Mouse (Mus musculus) neural tube, embryonic 11.5 days (tissue): ENCODE measurements around the gene Dnaja3. TPM values are rescaled to one million over a fixed set of nuclear protein-coding genes. Genes with fewer than 3 reads are reported as not detected.

Experiments used
- ATAC-seq: fragments of 200-750 bp; cut with Nextera tagmentation; 2 replicates; pipeline ENCODE4 v1.8.0; 2017; ENCODE audit warnings: moderate number of reproducible peaks, mild to moderate bottlenecking, moderate TSS enrichment, moderate library complexity; ENCODE audit not compliant: insufficient read depth, low FRiP score, low TSS enrichment
- DNase-seq: peaks from one replicate; pipeline ENCODE4 v3.0.0-alpha.2; 2015; ENCODE audit warnings: low spot score
- H3K27ac ChIP-seq: fragments of 300-500 bp; sonication (generic); 2 replicates; pipeline ENCODE4 v1.5.1; 2014; ENCODE audit warnings: low read depth, mild to moderate bottlenecking, low read length
- H3K27me3 ChIP-seq: fragments of 300-500 bp; sonication (generic); 2 replicates; pipeline ENCODE4 v1.6.1; 2014; ENCODE audit warnings: mild to moderate bottlenecking, low read length, mixed read lengths; ENCODE audit not compliant: control insufficient read depth, insufficient read depth
- H3K36me3 ChIP-seq: fragments of 300-500 bp; sonication (generic); 2 replicates; pipeline ENCODE4 v1.6.1; 2014; ENCODE audit warnings: mild to moderate bottlenecking, low read length, moderate library complexity, mixed read lengths; ENCODE audit not compliant: control insufficient read depth, insufficient read depth
- H3K4me1 ChIP-seq: fragments of 300-500 bp; sonication (generic); 2 replicates; pipeline ENCODE4 v1.6.1; 2014; ENCODE audit warnings: low read length, mixed read lengths; ENCODE audit not compliant: control insufficient read depth, insufficient read depth
- H3K4me2 ChIP-seq: fragments of 300-500 bp; sonication (generic); 2 replicates; pipeline ENCODE4 v1.6.1; 2014; ENCODE audit warnings: low read depth, mild to moderate bottlenecking, moderate library complexity
- H3K4me3 ChIP-seq: fragments of 300-500 bp; sonication (generic); 2 replicates; pipeline ENCODE4 v1.5.1; 2014; ENCODE audit warnings: low read depth, low read length
- H3K9ac ChIP-seq: fragments of 300-500 bp; sonication (generic); 2 replicates; pipeline ENCODE4 v1.6.1; 2014; ENCODE audit warnings: mild to moderate bottlenecking, low read length
- H3K9me3 ChIP-seq: fragments of 300-500 bp; sonication (generic); 2 replicates; pipeline ENCODE4 v1.6.1; 2016; ENCODE audit warnings: low read length; ENCODE audit not compliant: control insufficient read depth
- WGBS: fragments of 180-500 bp; shearing (Covaris S2); extraction: QIAGEN DNeasy Blood & Tissue Kit; methylation state at CpG from one replicate; pipeline ENCODE4 v1.1.7; 2014; 5-methylcytosine and 5-hydroxymethylcytosine counted together
- polyA plus RNA-seq: library from polyadenylated mRNA; unstranded; fragments of >200 nt; fragmentation: Nextera tagmentation; extraction: Ambion mirVana; gene quantifications from 2 replicates; pipeline ENCODE4 v1.2.1, GENCODE M21; 2014

Dnaja3 gene
- polyA plus RNA-seq, 1 experiment from 2014 or later = 54.2 TPM

DNA sequence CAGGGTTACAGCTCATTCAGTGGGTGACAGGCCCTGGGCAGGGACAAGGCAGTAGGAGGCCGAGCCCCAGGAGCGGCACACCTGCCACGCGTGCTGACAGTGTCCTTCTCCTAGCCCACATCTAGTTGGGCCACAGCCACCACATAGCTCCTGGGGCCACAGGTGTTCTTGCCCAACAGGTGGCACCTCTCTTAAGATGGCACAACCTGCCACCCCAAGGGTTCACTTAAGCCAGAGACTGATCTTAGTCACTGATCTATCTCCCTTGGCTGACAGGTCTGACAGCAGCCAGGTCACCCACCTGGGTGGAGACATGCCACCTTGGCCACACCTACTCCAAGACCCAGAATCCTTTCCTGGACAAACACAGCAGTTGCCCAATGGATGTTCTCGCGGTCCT lies 3.1 kb downstream of the Dnaja3 start:
- peaks cover 27% of the 10 kb centered on the region for H3K4me1 ChIP-seq
- no peak for ATAC-seq
- H3K4me2 ChIP-seq = no peak overlapping the region

DNA sequence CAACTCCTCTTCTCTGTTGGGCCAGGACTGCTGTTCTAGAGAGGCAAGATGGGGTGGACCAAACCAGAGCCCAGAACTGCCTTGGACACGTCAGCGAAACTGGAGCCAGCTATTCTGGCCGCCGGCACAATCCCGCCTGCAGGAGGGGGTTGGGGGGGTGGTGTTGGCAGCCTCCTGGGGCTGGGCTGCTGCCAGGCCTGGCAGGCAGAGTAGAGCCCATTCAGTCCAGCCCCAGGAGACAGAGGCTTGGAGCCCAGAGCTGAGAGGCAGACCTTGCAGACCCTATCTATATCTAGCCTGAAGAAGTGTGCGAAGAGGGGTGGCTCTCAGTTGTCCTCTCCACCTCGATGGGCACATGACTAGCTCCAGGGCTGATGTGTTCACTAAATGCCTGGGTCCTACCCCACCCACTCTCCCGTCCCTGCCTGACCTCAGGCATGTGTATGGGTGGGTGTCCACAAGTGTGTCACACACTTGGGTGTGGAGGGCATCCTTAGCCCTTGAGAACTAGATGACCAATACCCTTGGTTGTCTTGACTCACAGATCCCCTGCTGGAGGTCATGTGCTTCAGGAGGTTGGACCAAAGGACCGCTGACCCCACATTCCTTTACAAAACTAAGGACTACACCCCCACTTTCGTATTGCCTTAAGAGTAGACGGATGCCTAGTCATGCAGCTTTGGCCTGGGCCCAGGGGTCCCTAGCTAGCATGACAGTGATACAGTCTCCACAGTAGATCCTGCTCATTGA lies 4.1 kb downstream of the Dnaja3 start:
- 79% methylated on average over 11 of the region's 11 CpGs for WGBS
- 0 out of 2 replicates have a peak, but pooled peaks cover 4% of the 10 kb centered on the region for H3K36me3 ChIP-seq
- H3K9ac ChIP-seq = no peak overlapping the region
- peaks cover 27% of the 10 kb centered on the region for H3K4me1 ChIP-seq
- no peaks in the 10 kb centered on the region for H3K27me3 ChIP-seq
- no peak overlapping the region for H3K4me2 ChIP-seq
- H3K4me3 ChIP-seq = no peak overlapping the region
- DNase-seq (no peak), ATAC-seq (no peak)
- no peaks in the 10 kb centered on the region for H3K9me3 ChIP-seq
- no peak overlapping the region for H3K27ac ChIP-seq

More for the DNA sequence above, 3.1 kb downstream of the Dnaja3 start:
- WGBS = 81% methylated on average over 6 of the region's 6 CpGs
- DNase-seq = no peak
- Histone ChIP-seq H3K27ac (no peak overlapping the region), H3K4me3 (no peak overlapping the region), H3K27me3 (no peaks in the 10 kb centered on the region), H3K36me3 (0 out of 2 replicates have a peak, but pooled peaks cover 4% of the 10 kb centered on the region), H3K9me3 (no peaks in the 10 kb centered on the region), H3K9ac (no peak overlapping the region)

DNA sequence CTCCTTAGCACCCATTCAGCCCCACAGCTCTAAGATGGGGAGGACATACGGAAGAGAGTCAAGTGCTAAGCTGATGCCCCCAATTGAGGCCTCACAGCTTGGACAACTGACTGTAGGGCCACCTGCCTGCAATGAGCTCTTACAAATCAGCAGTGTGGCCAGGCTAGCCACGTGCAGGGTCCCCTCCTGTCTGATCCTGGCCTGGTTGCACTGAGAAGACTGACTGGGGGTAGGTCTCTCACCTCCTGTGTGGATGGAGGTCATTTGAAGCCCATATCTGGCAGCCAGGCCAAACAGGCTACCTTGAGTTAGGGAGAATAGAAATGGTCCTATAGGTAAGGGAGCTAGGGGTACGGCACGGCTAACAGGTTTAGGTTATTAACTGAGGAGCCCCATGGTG lies 6.1 kb downstream of the Dnaja3 start:
- H3K27me3 ChIP-seq = no peaks in the 10 kb centered on the region
- no peak overlapping the region for H3K4me2 ChIP-seq
- 80% methylated on average over 4 of the region's 4 CpGs for WGBS
- ATAC-seq (no peak), DNase-seq (no peak)
- H3K9me3 ChIP-seq = no peaks in the 10 kb centered on the region
- peaks cover 18% of the 10 kb centered on the region for H3K4me1 ChIP-seq
- no peak overlapping the region for H3K9ac ChIP-seq
- no peak overlapping the region for H3K4me3 ChIP-seq
- H3K36me3 ChIP-seq = peaks cover 9% of the 10 kb centered on the region; the same call in 1 of the 2 replicates
- no peak overlapping the region for H3K27ac ChIP-seq

DNA sequence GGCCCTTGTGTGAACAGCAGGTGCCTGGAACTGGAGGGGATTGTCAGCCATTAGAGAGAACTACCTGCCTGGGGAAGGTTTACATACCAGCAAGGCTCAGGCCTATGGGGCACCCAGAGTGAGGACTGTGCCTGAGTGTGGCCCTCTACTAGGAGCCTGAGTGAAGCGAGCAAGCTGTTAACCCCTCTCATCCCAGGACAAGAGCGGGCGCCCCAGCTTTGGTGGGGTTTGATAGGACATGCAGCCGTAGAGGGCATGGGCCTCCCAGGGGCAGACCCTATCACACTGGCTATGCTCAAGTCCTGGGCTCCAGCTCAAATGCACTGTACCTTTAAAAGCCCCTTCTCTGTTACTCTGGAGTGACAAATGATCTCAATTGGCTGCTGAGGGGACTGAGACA lies 7.0 kb downstream of the Dnaja3 start:
- ATAC-seq (no peak), DNase-seq (no peak)
- H3K9me3 ChIP-seq = no peaks in the 10 kb centered on the region
- no peaks in the 10 kb centered on the region for H3K27me3 ChIP-seq
- no peak overlapping the region for H3K9ac ChIP-seq
- H3K4me1 ChIP-seq = peaks cover 16% of the 10 kb centered on the region
- no peak overlapping the region for H3K27ac ChIP-seq
- H3K36me3 ChIP-seq = peaks cover 9% of the 10 kb centered on the region; the same call in 1 of the 2 replicates
- 74% methylated on average over 4 of the region's 4 CpGs for WGBS
- no peak overlapping the region for H3K4me2 ChIP-seq
- no peak overlapping the region for H3K4me3 ChIP-seq

DNA sequence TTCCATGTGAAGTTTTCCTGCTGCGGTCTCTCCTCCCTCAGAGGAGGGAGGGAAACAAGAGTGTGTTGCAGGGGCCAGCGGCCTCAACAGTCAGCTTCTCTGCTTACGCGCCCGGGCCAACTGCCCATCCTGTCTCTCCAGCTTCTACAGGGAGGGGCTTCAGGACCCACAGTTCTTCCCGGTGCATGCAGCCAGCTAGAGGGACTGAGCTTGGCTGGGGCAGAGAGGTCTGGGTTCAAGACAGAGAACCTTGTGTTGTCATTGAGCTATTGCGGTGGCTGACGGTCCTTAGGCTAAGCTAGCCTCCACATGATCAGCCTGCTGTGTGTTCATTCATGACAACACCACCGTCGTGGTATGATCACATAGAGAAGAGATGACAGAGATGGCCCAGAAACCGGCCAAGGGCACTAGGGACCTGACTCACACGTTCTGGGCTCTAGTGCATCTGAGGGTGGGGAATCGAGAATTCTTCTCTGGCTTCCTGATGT lies 7.9 kb downstream of the Dnaja3 start:
- no peaks in the 10 kb centered on the region for H3K27me3 ChIP-seq
- DNase-seq (no peak), ATAC-seq (no peak)
- H3K4me1 ChIP-seq = peaks cover 11% of the 10 kb centered on the region
- H3K9ac ChIP-seq = no peak overlapping the region
- H3K36me3 ChIP-seq = peaks cover 9% of the 10 kb centered on the region
- H3K9me3 ChIP-seq = no peaks in the 10 kb centered on the region
- no peak overlapping the region for H3K27ac ChIP-seq
- H3K4me3 ChIP-seq = no peak overlapping the region
- WGBS = 79% methylated on average over 13 of the region's 13 CpGs
- H3K4me2 ChIP-seq = no peak overlapping the region

DNA sequence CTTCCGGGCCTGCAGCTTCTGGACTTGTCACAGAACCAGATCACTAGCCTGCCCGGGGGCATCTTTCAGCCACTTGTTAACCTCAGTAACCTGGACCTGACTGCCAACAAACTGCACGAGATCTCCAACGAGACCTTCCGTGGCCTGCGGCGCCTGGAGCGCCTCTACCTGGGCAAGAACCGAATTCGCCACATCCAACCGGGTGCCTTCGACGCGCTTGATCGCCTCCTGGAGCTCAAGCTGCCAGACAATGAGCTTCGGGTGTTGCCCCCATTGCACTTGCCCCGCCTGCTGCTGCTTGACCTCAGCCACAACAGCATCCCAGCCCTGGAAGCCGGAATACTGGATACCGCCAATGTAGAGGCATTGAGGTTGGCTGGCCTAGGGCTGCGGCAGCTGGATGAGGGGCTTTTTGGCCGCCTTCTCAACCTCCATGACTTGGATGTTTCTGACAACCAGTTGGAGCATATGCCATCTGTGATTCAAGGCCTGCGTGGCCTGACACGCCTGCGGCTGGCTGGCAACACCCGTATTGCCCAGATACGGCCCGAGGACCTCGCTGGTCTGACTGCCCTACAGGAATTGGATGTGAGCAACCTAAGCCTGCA lies 8.7 kb downstream of the Dnaja3 start:
- ATAC-seq (no peak), DNase-seq (no peak)
- Histone ChIP-seq H3K27ac (no peak overlapping the region), H3K9ac (no peak overlapping the region), H3K4me1 (peaks cover 9% of the 10 kb centered on the region), H3K36me3 (peaks cover 9% of the 10 kb centered on the region), H3K4me2 (no peak overlapping the region), H3K9me3 (no peaks in the 10 kb centered on the region), H3K27me3 (no peaks in the 10 kb centered on the region), H3K4me3 (no peak overlapping the region)
- 89% methylated on average over 28 of the region's 28 CpGs for WGBS

DNA sequence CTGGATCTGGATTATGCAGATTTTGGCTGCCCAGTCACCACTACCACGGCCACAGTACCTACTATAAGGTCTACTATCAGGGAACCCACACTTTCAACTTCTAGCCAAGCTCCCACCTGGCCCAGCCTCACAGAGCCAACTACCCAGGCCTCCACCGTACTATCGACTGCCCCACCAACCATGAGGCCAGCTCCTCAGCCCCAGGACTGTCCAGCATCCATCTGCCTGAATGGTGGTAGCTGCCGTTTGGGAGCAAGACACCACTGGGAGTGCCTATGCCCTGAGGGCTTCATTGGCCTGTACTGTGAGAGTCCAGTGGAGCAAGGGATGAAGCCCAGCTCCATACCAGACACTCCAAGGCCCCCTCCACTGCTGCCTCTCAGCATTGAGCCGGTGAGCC lies 9.4 kb downstream of the Dnaja3 start:
- H3K27ac ChIP-seq = no peak overlapping the region
- no peak overlapping the region for H3K9ac ChIP-seq
- DNase-seq = no peak
- peaks cover 9% of the 10 kb centered on the region for H3K36me3 ChIP-seq
- WGBS = 87% methylated on average over 5 of the region's 5 CpGs
- no peaks in the 10 kb centered on the region for H3K9me3 ChIP-seq
- H3K4me1 ChIP-seq = peaks cover 9% of the 10 kb centered on the region
- H3K4me2 ChIP-seq = no peak overlapping the region
- H3K27me3 ChIP-seq = no peaks in the 10 kb centered on the region
- no peak overlapping the region for H3K4me3 ChIP-seq
- no peak for ATAC-seq

DNA sequence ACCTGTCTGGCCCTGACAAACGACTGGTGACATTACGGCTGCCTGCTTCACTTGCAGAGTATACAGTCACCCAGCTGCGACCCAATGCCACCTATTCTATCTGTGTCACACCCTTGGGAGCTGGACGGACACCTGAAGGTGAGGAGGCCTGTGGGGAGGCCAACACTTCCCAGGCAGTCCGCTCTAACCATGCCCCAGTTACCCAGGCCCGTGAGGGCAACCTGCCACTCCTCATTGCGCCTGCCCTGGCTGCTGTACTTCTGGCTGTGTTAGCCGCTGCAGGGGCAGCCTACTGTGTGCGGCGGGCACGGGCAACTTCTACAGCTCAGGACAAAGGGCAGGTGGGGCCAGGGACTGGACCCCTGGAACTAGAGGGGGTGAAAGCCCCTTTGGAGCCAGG lies 9.9 kb downstream of the Dnaja3 start:
- 94% methylated on average over 11 of the region's 11 CpGs for WGBS
- Histone ChIP-seq H3K9me3 (no peaks in the 10 kb centered on the region), H3K36me3 (peaks cover 9% of the 10 kb centered on the region), H3K4me1 (peaks cover 9% of the 10 kb centered on the region), H3K4me2 (no peak overlapping the region), H3K27ac (no peak overlapping the region), H3K4me3 (no peak overlapping the region), H3K27me3 (no peaks in the 10 kb centered on the region), H3K9ac (no peak overlapping the region)
- DNase-seq (no peak), ATAC-seq (no peak)

DNA sequence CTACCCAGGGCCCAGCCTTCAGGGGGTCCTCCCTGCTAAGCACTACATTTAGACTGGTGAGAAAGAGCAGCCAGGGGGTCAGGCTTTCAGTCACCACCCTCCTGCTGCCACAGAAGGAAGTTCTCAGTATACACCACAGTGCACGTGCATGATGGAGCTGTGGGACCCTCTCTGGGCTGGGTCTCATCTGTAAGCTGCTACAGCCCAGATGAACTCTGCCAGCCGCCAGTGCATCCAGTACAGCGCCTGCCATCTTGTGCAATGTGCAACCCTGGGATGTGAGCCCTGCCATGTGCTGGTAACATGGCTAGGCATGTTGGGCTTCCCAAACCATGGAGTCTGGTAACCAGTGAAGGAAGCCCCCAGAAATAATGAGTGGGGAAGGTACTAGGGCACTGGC lies 10.4 kb downstream of the Dnaja3 start:
- H3K27me3 ChIP-seq = no peaks in the 10 kb centered on the region
- no peaks in the 10 kb centered on the region for H3K9me3 ChIP-seq
- DNase-seq = no peak
- WGBS = 92% methylated on average over 3 of the region's 3 CpGs
- no peak for ATAC-seq
- H3K27ac ChIP-seq = no peak overlapping the region
- no peak overlapping the region for H3K4me3 ChIP-seq
- no peak overlapping the region for H3K9ac ChIP-seq
- peaks cover 7% of the 10 kb centered on the region for H3K36me3 ChIP-seq
- H3K4me1 ChIP-seq = peaks cover 9% of the 10 kb centered on the region
- H3K4me2 ChIP-seq = no peak overlapping the region
